Mouse (Mus musculus) yolk sac, embryonic 10.5 days (tissue): ENCODE measurements around the gene Atg2a.
"Not testable (repeated sequence)": the region's sequence is repeated elsewhere in the genome, so short reads cannot be mapped to it uniquely, and the experiment has no call there.

Experiments used
- DNase-seq: peaks from one replicate; pipeline ENCODE4 v3.0.0-alpha.2; 2017; ENCODE audit warnings: low spot score

Gene Atg2a

GRCm38 (mm10) chr19:6296551-6297210, 55.2 kb downstream of the Atg2a start:
- no peak for DNase-seq

- peak; percentile 70 for DNase-seq
Measured at GRCm38 (mm10) chr19:6297641-6298040, 56.2 kb downstream of the Atg2a start.

GRCm38 (mm10) chr19:6299003-6299402, 57.5 kb downstream of the Atg2a start:
- no peak for DNase-seq

GRCm38 (mm10) chr19:6299450-6300267, 58.2 kb downstream of the Atg2a start:
- no peak for DNase-seq

GRCm38 (mm10) chr19:6300402-6300841, 59.0 kb downstream of the Atg2a start:
- DNase-seq: no peak

- DNase-seq: no peak
Measured at GRCm38 (mm10) chr19:6302114-6302513, 60.6 kb downstream of the Atg2a start.

- no peak for DNase-seq
Measured at GRCm38 (mm10) chr19:6302522-6302921, 61.1 kb downstream of the Atg2a start.

GRCm38 (mm10) chr19:6303831-6304230, 62.4 kb downstream of the Atg2a start:
- no peak for DNase-seq

- peak; percentile 93 for DNase-seq
Measured at GRCm38 (mm10) chr19:6304787-6305516, 63.5 kb downstream of the Atg2a start.

GRCm38 (mm10) chr19:6305517-6306115, 64.1 kb downstream of the Atg2a start:
- no peak for DNase-seq

GRCm38 (mm10) chr19:6306137-6306551, 64.7 kb downstream of the Atg2a start, which contains the start of gene Cdc42bpg:
Gene Cdc42bpg (plus strand): TSS chr19:6306456.
- DNase-seq: peak; percentile 94

GRCm38 (mm10) chr19:6306586-6306985, 65.1 kb downstream of the Atg2a start:
- peak; percentile 84 for DNase-seq

- DNase-seq: no peak
Measured at GRCm38 (mm10) chr19:6307733-6308531, 66.5 kb downstream of the Atg2a start.

- DNase-seq: no peak
Measured at GRCm38 (mm10) chr19:6310181-6310580, 68.7 kb downstream of the Atg2a start.

GRCm38 (mm10) chr19:6311783-6312182, 70.3 kb downstream of the Atg2a start:
- DNase-seq: not testable (repeated sequence)
